8 mouse cellular contexts compared by ENCODE assay signal in genomic region chr10:25297666-25298263, GRCm38 (mm10). TPM values are rescaled to one million over a fixed set of nuclear protein-coding genes. Genes with fewer than 3 reads are reported as not detected.
DNase-seq lines count a peak whose midpoint lies in the region; ATAC-seq and TF ChIP-seq lines count a peak whose summit lies in the region.

No protein-coding gene starts in this region.

- H3K4me1 ChIP-seq in heart, embryonic 11.5 days (ENCODE audit: control insufficient read depth, insufficient read depth, low read length) = peaks cover 12% of the 10 kb centered on the region
- peaks cover 0 to 11% of the 10 kb centered on the region in 2 experiments; a peak in 2 of 4 replicates for H3K4me1 ChIP-seq in MEL (ENCODE audit: control insufficient read depth in 1 of 2, insufficient read depth in 2 of 2, low read length in 2 of 2)
- H3K4me1 ChIP-seq in erythroblast, embryonic 14.5 days (ENCODE audit: control insufficient read depth) = peaks cover 64% of the 10 kb centered on the region
- H3K4me1 ChIP-seq in limb, embryonic 10.5 days = peaks cover 21% of the 10 kb centered on the region
- H3K4me1 ChIP-seq in neural tube, embryonic 11.5 days (ENCODE audit: control insufficient read depth, insufficient read depth, low read length) = 0 out of 2 replicates have a peak, but pooled peaks cover 4% of the 10 kb centered on the region

- no peak for ATAC-seq in heart, embryonic 11.5 days (replicated peaks; ENCODE audit: insufficient number of reproducible peaks, low FRiP score, low TSS enrichment)
- no peak for ATAC-seq in neural tube, embryonic 11.5 days (ENCODE audit: insufficient read depth, low FRiP score, low TSS enrichment)

- no peaks in the 10 kb centered on the region for H3K36me3 ChIP-seq in heart, embryonic 11.5 days (ENCODE audit: control insufficient read depth, insufficient read depth, low read length)
- H3K36me3 ChIP-seq in MEL (ENCODE audit: control insufficient read depth in 1 of 2, insufficient read depth in 2 of 2, low read length in 2 of 2) = peaks cover 0 to 8% of the 10 kb centered on the region in 2 experiments; a peak in 2 of 4 replicates
- H3K36me3 ChIP-seq in erythroblast, embryonic 14.5 days (ENCODE audit: control insufficient read depth) = peaks cover 21% of the 10 kb centered on the region
- H3K36me3 ChIP-seq in limb, embryonic 10.5 days = no peaks in the 10 kb centered on the region
- no peaks in the 10 kb centered on the region for H3K36me3 ChIP-seq in neural tube, embryonic 11.5 days (ENCODE audit: control insufficient read depth, insufficient read depth, low read length)

- intact Hi-C loops in left cerebral cortex, postnatal 25 days (cut with DNase I) = loop anchor here (1.0 kb wide), 1 partner anchor 62 kb away; the partner anchor contains the start of gene Epb41l2

- no peak for TF ChIP-seq RAD21 in MEL (IDR thresholded peaks at IDR 0.05; ENCODE audit: low read depth, low read length)

- no peak for TF ChIP-seq CTCF in MEL (IDR thresholded peaks at IDR 0.05 in 2 of 3, conservative IDR thresholded peaks at IDR 0.05 in 1 of 3; ENCODE audit: control insufficient read depth in 1 of 3, insufficient read depth in 1 of 3, low read depth in 2 of 3, low read length in 3 of 3, poor library complexity in 1 of 3, severe bottlenecking in 1 of 3)

- peak overlapping the region; percentile 65 for H3K4me2 ChIP-seq in heart, embryonic 11.5 days
- peak overlapping the region; percentile 50 for H3K4me2 ChIP-seq in neural tube, embryonic 11.5 days (ENCODE audit: low read depth)

- WGBS in heart, embryonic 11.5 days (ENCODE audit: insufficient replicate concordance) = 18% methylated on average over 12 of the region's 12 CpGs
- 51% methylated on average over 12 of the region's 12 CpGs for WGBS in limb, embryonic 10.5 days
- WGBS in neural tube, embryonic 11.5 days = 59% methylated on average over 12 of the region's 12 CpGs

- peak overlapping the region; percentile 86 for H3K9ac ChIP-seq in heart, embryonic 11.5 days (ENCODE audit: low read depth, low read length)
- H3K9ac ChIP-seq in MEL (ENCODE audit: control insufficient read depth, low read depth, low read length, poor library complexity, severe bottlenecking) = peak overlapping the region; percentile 79
- H3K9ac ChIP-seq in neural tube, embryonic 11.5 days (ENCODE audit: low read length) = peak overlapping the region; percentile 15; the same call in 1 of the 2 replicates

- no peak for DNase-seq in heart, adult 9 months (ENCODE audit: low spot score in 2 of 2)
- peak; percentile 66 for DNase-seq in MEL (ENCODE audit: low read depth, low spot score)
- DNase-seq in limb, embryonic 10.5 days (ENCODE audit: low spot score) = no peak
- no peak for DNase-seq in neural tube, embryonic 11.5 days (ENCODE audit: low spot score)
- DNase-seq in left cerebral cortex, postnatal 25 days (ENCODE audit: low spot score in 2 of 2) = no peak
- DNase-seq in frontal cortex, postnatal 10 days (ENCODE audit: low spot score in 2 of 2) = no peak

- peak overlapping the region; percentile 94 for H3K27ac ChIP-seq in heart, embryonic 11.5 days (ENCODE audit: low read depth, low read length)
- peak overlapping the region; percentile 78 for H3K27ac ChIP-seq in MEL (ENCODE audit: control insufficient read depth, low read depth, low read length)
- H3K27ac ChIP-seq in limb, embryonic 10.5 days = peak overlapping the region; percentile 96
- H3K27ac ChIP-seq in neural tube, embryonic 11.5 days (ENCODE audit: low read depth, low read length) = no peak overlapping the region; the same call in 1 of the 2 replicates

- no peak for TF ChIP-seq EP300 in MEL (IDR thresholded peaks at IDR 0.05; ENCODE audit: low read depth in 1 of 2, low read length in 2 of 2)

- H3K9me3 ChIP-seq in heart, embryonic 11.5 days (replicated peaks; ENCODE audit: control insufficient read depth, low read length) = no peaks in the 10 kb centered on the region
- no peaks in the 10 kb centered on the region for H3K9me3 ChIP-seq in MEL (replicated peaks; ENCODE audit: insufficient read depth, low read length)
- no peaks in the 10 kb centered on the region for H3K9me3 ChIP-seq in erythroblast, embryonic 14.5 days (ENCODE audit: control insufficient read depth, low read length)
- no peaks in the 10 kb centered on the region for H3K9me3 ChIP-seq in limb, embryonic 10.5 days (replicated peaks)
- no peaks in the 10 kb centered on the region for H3K9me3 ChIP-seq in neural tube, embryonic 11.5 days (ENCODE audit: control insufficient read depth, low read length)

- H3K27me3 ChIP-seq in heart, embryonic 11.5 days (ENCODE audit: control insufficient read depth, insufficient read depth, low read length) = no peaks in the 10 kb centered on the region
- H3K27me3 ChIP-seq in MEL (ENCODE audit: control insufficient read depth in 1 of 2, insufficient read depth in 2 of 2, low read length in 2 of 2) = no peaks in the 10 kb centered on the region
- no peaks in the 10 kb centered on the region for H3K27me3 ChIP-seq in erythroblast, embryonic 14.5 days (ENCODE audit: control insufficient read depth)
- H3K27me3 ChIP-seq in limb, embryonic 10.5 days (ENCODE audit: low read depth, poor library complexity, severe bottlenecking) = no peaks in the 10 kb centered on the region
- no peaks in the 10 kb centered on the region for H3K27me3 ChIP-seq in neural tube, embryonic 11.5 days (ENCODE audit: control insufficient read depth, insufficient read depth, low read length)

- peak overlapping the region; percentile 68 for H3K4me3 ChIP-seq in heart, embryonic 11.5 days (ENCODE audit: low read depth, low read length)
- peak overlapping the region; percentile 81 to 91 for H3K4me3 ChIP-seq in MEL (ENCODE audit: control insufficient read depth in 1 of 2, insufficient read depth in 1 of 2, low read depth in 2 of 2, low read length in 2 of 2)
- peak overlapping the region; percentile 88 for H3K4me3 ChIP-seq in erythroblast, embryonic 14.5 days (replicated peaks)
- peak overlapping the region; percentile 78 for H3K4me3 ChIP-seq in limb, embryonic 10.5 days
- peak overlapping the region; percentile 66; the same call in 1 of the 2 replicates for H3K4me3 ChIP-seq in neural tube, embryonic 11.5 days (ENCODE audit: low read depth, low read length)

- no peak for TF ChIP-seq POLR2A in MEL (IDR thresholded peaks at IDR 0.05; ENCODE audit: control insufficient read depth in 1 of 2, insufficient read depth in 1 of 2, low read depth in 1 of 2, low read length in 2 of 2, poor library complexity in 1 of 2)

- peaks cover 2% of the 10 kb centered on the region; the same call in 1 of the 2 replicates for H3K79me2 ChIP-seq in MEL (ENCODE audit: control insufficient read depth, insufficient read depth, low read length, poor library complexity)

TF ChIP-seq in MEL, 35 proteins besides CTCF, POLR2A, EP300 and RAD21:
- no peak for TF ChIP-seq UBTF (IDR thresholded peaks at IDR 0.05; ENCODE audit: borderline replicate concordance, insufficient read depth, low read depth, low read length)
- TF ChIP-seq ZKSCAN1 (IDR thresholded peaks at IDR 0.05; ENCODE audit: low read depth, low read length) = no peak
- no peak for TF ChIP-seq ZNF384 (IDR thresholded peaks at IDR 0.05; ENCODE audit: low read depth, low read length)
- no peak for TF ChIP-seq MYB (IDR thresholded peaks at IDR 0.05; ENCODE audit: low read depth, low read length)
- TF ChIP-seq E2F4 (IDR thresholded peaks at IDR 0.05; ENCODE audit: borderline replicate concordance, low read depth, low read length) = no peak
- no peak for TF ChIP-seq ETS1 (IDR thresholded peaks at IDR 0.05; ENCODE audit: low read depth, low read length)
- no peak for TF ChIP-seq MAZ (IDR thresholded peaks at IDR 0.05; ENCODE audit: low read depth, low read length)
- no peak for TF ChIP-seq BHLHE40 (IDR thresholded peaks at IDR 0.05; ENCODE audit: borderline replicate concordance, low read depth, low read length)
- TF ChIP-seq GATA1 (IDR thresholded peaks at IDR 0.05; ENCODE audit: low read depth, low read length) = no peak; the same call in 1 of the 2 replicates
- TF ChIP-seq GABPA (IDR thresholded peaks at IDR 0.05; ENCODE audit: low read depth, low read length) = no peak
- TF ChIP-seq MAX (IDR thresholded peaks at IDR 0.05; ENCODE audit: low read length) = no peak
- TF ChIP-seq MXI1 (IDR thresholded peaks at IDR 0.05; ENCODE audit: low read depth, low read length) = no peak
- no peak for TF ChIP-seq USF2 (IDR thresholded peaks at IDR 0.05; ENCODE audit: borderline replicate concordance in 1 of 2, insufficient read depth in 1 of 2, low read depth in 1 of 2, low read length in 2 of 2)

RNA-seq across cellular contexts. Expression of gene Akap7, which starts 9.9 kb away (rescaled TPM):
- polyA plus RNA-seq in heart, embryonic 11.5 days (2014; fragmentation: Nextera tagmentation; extraction: Ambion mirVana) = 28.5 and 31.7 TPM in 2 replicates
- total RNA-seq in MEL (2012; rRNA removed) = 1.9 and 2.9 TPM in 2 replicates
- polyA plus RNA-seq in MEL (2012; ENCODE audit: insufficient read depth in 1 of 2, insufficient read length in 2 of 2, low read depth in 1 of 2, low replicate concordance in 2 of 2, missing spikeins in 1 of 2) = 1 to 10 TPM in 1 of 2 experiments, not detected in 1; 7.7 TPM
- 2.5 and 2.6 TPM in 2 replicates for polyA plus RNA-seq in erythroblast, embryonic 14.5 days (2012)
- polyA plus RNA-seq in limb, embryonic 10.5 days (2016; fragmentation: Nextera tagmentation; extraction: Ambion mirVana) = 18.5 and 21.3 TPM in 2 replicates
- 19.0 and 24.0 TPM in 2 replicates for polyA plus RNA-seq in neural tube, embryonic 11.5 days (2014; fragmentation: Nextera tagmentation; extraction: Ambion mirVana)
- 10 to 100 TPM; 59.1 to 62.1 TPM for total RNA-seq in left cerebral cortex, postnatal 25 days (2021)

Comparison
In these comparisons a context has a peak if more than half of its experiments do, and no peak if none do; other contexts are left out.
1. H3K9ac ChIP-seq: peak in every context shown above with its lines; median percentile 86 in heart, embryonic 11.5 days; 79 in MEL; 15 in neural tube, embryonic 11.5 days.